In genomic region chr11:49765377-49766136, GRCm38 (mm10) we compare ENCODE assay signal across 14 mouse cellular contexts. TPM values are rescaled to one million over a fixed set of nuclear protein-coding genes. Genes with fewer than 3 reads are reported as not detected.
DNase-seq lines count a peak whose midpoint lies in the region; ATAC-seq lines count a peak whose summit lies in the region.
"Had no signal": no experiment of that assay in that cellular context is flagged by ENCODE, and none has a peak within 500 bp of the region (broad histone marks: within the 10 kb centered on the region; RNA-seq: fewer than 3 reads in every experiment).

No protein-coding gene starts in this region.

- no peak overlapping the region; the same call in 1 of the 2 replicates for H3K4me2 ChIP-seq in heart, embryonic 11.5 days
- H3K4me2 ChIP-seq in limb, embryonic 13.5 days (replicated peaks): no peak overlapping the region
- H3K4me2 ChIP-seq in liver, embryonic 16.5 days (ENCODE audit: low read depth, low read length): no peak overlapping the region
- H3K4me2 ChIP-seq: hindbrain, embryonic 13.5 days had no signal

- no peaks in the 10 kb centered on the region for H3K9me3 ChIP-seq in heart, embryonic 11.5 days (replicated peaks; ENCODE audit: control insufficient read depth, low read length)
- H3K9me3 ChIP-seq in limb, embryonic 13.5 days: no peaks in the 10 kb centered on the region
- H3K9me3 ChIP-seq in liver, embryonic 16.5 days (replicated peaks; ENCODE audit: control insufficient read depth, low read length): no peaks in the 10 kb centered on the region
- H3K9me3 ChIP-seq: hindbrain, embryonic 13.5 days had no signal

- peak overlapping the region; percentile 51; the same call in 1 of the 2 replicates for H3K27ac ChIP-seq in heart, embryonic 11.5 days (ENCODE audit: low read depth, low read length)
- H3K27ac ChIP-seq in limb, embryonic 13.5 days: peak overlapping the region; percentile 94; the same call in 1 of the 2 replicates
- H3K27ac ChIP-seq in liver, embryonic 16.5 days (ENCODE audit: low read length): no peak overlapping the region
- H3K27ac ChIP-seq: hindbrain, embryonic 13.5 days had no signal

- no peak overlapping the region for H3K9ac ChIP-seq in heart, embryonic 11.5 days (ENCODE audit: low read depth, low read length)
- H3K9ac ChIP-seq in limb, embryonic 13.5 days: no peak overlapping the region
- H3K9ac ChIP-seq in liver, embryonic 16.5 days (ENCODE audit: low read depth, low read length): no peak overlapping the region
- H3K9ac ChIP-seq: forebrain, postnatal 0 days; hindbrain, embryonic 13.5 days had no signal

- 56% methylated on average over 3 of the region's 3 CpGs for WGBS in heart, embryonic 11.5 days (ENCODE audit: insufficient replicate concordance)
- WGBS in limb, embryonic 13.5 days: 85% methylated on average over 3 of the region's 3 CpGs
- 17% methylated on average over 3 of the region's 3 CpGs for WGBS in liver, embryonic 16.5 days (ENCODE audit: insufficient replicate concordance)

- DNase-seq in heart, adult 9 months (ENCODE audit: low spot score in 2 of 2): no peak
- DNase-seq in c-Kit-positive CD71-positive TER-119-negative erythroid progenitor cells, embryonic 14.5 days (ENCODE audit: low read depth): peak; percentile 61
- DNase-seq in right cerebral cortex, postnatal 14 days: no peak
- no peak for DNase-seq in retina, embryonic 14.5 days (ENCODE audit: low spot score)
- DNase-seq in spleen, postnatal 36 days (ENCODE audit: low spot score in 2 of 2): no peak
- DNase-seq: B cell, adult 2 months; cerebellum, adult 9-11 months; left cerebral cortex, postnatal 4 days; lung, postnatal 36 days had no signal

- 0 out of 2 replicates have a peak, but pooled peaks cover 5% of the 10 kb centered on the region for H3K4me1 ChIP-seq in heart, embryonic 11.5 days (ENCODE audit: control insufficient read depth, insufficient read depth, low read length)
- peaks cover 38% of the 10 kb centered on the region for H3K4me1 ChIP-seq in limb, embryonic 13.5 days
- H3K4me1 ChIP-seq in liver, embryonic 16.5 days (ENCODE audit: control insufficient read depth, low read depth, low read length): peaks cover 15% of the 10 kb centered on the region

- no peak overlapping the region for H3K4me3 ChIP-seq in heart, embryonic 11.5 days (ENCODE audit: low read depth, low read length)
- no peak overlapping the region for H3K4me3 ChIP-seq in limb, embryonic 13.5 days
- no peak overlapping the region for H3K4me3 ChIP-seq in liver, embryonic 16.5 days (ENCODE audit: low read depth, low read length)
- H3K4me3 ChIP-seq: hindbrain, embryonic 13.5 days had no signal

- no peaks in the 10 kb centered on the region for H3K36me3 ChIP-seq in heart, embryonic 11.5 days (ENCODE audit: control insufficient read depth, insufficient read depth, low read length)
- H3K36me3 ChIP-seq in limb, embryonic 13.5 days: no peaks in the 10 kb centered on the region
- no peaks in the 10 kb centered on the region for H3K36me3 ChIP-seq in liver, embryonic 16.5 days (ENCODE audit: control insufficient read depth, insufficient read depth)
- H3K36me3 ChIP-seq: hindbrain, embryonic 13.5 days had no signal

- no peaks in the 10 kb centered on the region for H3K27me3 ChIP-seq in heart, embryonic 11.5 days (ENCODE audit: control insufficient read depth, insufficient read depth, low read length)
- no peaks in the 10 kb centered on the region for H3K27me3 ChIP-seq in limb, embryonic 13.5 days
- no peaks in the 10 kb centered on the region for H3K27me3 ChIP-seq in liver, embryonic 16.5 days (ENCODE audit: control insufficient read depth, insufficient read depth, low read depth, low read length)
- H3K27me3 ChIP-seq: hindbrain, embryonic 13.5 days had no signal

- peak; percentile 69 for ATAC-seq in heart, embryonic 11.5 days (replicated peaks; ENCODE audit: insufficient number of reproducible peaks, low FRiP score, low TSS enrichment)
- no peak for ATAC-seq in limb, embryonic 13.5 days (ENCODE audit: low FRiP score, low read depth)
- peak; percentile 91 for ATAC-seq in liver, embryonic 16.5 days (ENCODE audit: low read depth)

RNA-seq across cellular contexts. Expression of gene Gfpt2, which starts 28.4 kb away (rescaled TPM):
- 13.9 and 18.4 TPM in 2 replicates for polyA plus RNA-seq in heart, embryonic 11.5 days (2014; fragmentation: Nextera tagmentation; extraction: Ambion mirVana)
- polyA plus RNA-seq in limb, embryonic 13.5 days (2015; fragmentation: Nextera tagmentation; extraction: Ambion mirVana): 37.2 and 39.3 TPM in 2 replicates
- 0.80 and 0.86 TPM in 2 replicates for polyA plus RNA-seq in liver, embryonic 16.5 days (2015; fragmentation: Nextera tagmentation; extraction: Ambion mirVana)

RNA-seq across cellular contexts. Expression of gene Cnot6, which starts 53.0 kb away (rescaled TPM):
- 35.5 and 38.7 TPM in 2 replicates for polyA plus RNA-seq in heart, embryonic 11.5 days (2014; fragmentation: Nextera tagmentation; extraction: Ambion mirVana)
- 62.0 and 64.8 TPM in 2 replicates for polyA plus RNA-seq in limb, embryonic 13.5 days (2015; fragmentation: Nextera tagmentation; extraction: Ambion mirVana)
- polyA plus RNA-seq in liver, embryonic 16.5 days (2015; fragmentation: Nextera tagmentation; extraction: Ambion mirVana): 14.2 and 15.4 TPM in 2 replicates
